Mouse (Mus musculus): ENCODE results near the gene Krt76. TPM values are rescaled to one million over a fixed set of nuclear protein-coding genes. Genes with fewer than 3 reads are reported as not detected.

Krt76 gene
- polyA plus RNA-seq, 1 experiment = not detected

GRCm38 (mm10) chr15:101845971-101846403, 46.7 kb downstream of the Krt76 start:
- no peaks in the 10 kb centered on the region for H3K9me3 ChIP-seq
- peak overlapping the region; percentile 81 for H3K4me3 ChIP-seq (replicated peaks)
- peaks cover 12% of the 10 kb centered on the region for H3K4me1 ChIP-seq
- H3K36me3 ChIP-seq (replicated peaks; ENCODE audit: low read length) = no peaks in the 10 kb centered on the region
- TF ChIP-seq GATA1 (IDR thresholded peaks at IDR 0.05; ENCODE audit: borderline replicate concordance, low read length) (no peak), FLI1 (IDR thresholded peaks at IDR 0.05; ENCODE audit: low read length) (no peak)
- H3K27me3 ChIP-seq (replicated peaks) = peaks cover 76% of the 10 kb centered on the region

GRCm38 (mm10) chr15:101843192-101843591, 49.5 kb downstream of the Krt76 start:
- H3K4me1 ChIP-seq = peaks cover 12% of the 10 kb centered on the region
- TF ChIP-seq FLI1 (IDR thresholded peaks at IDR 0.05; ENCODE audit: low read length) (no peak), GATA1 (IDR thresholded peaks at IDR 0.05; ENCODE audit: borderline replicate concordance, low read length) (no peak)
- no peak overlapping the region for H3K4me3 ChIP-seq (replicated peaks)
- H3K27me3 ChIP-seq (replicated peaks) = peaks cover 78% of the 10 kb centered on the region
- H3K9me3 ChIP-seq = no peaks in the 10 kb centered on the region
- no peaks in the 10 kb centered on the region for H3K36me3 ChIP-seq (replicated peaks; ENCODE audit: low read length)

- peaks cover 53% of the 10 kb centered on the region for H3K27me3 ChIP-seq (replicated peaks)
- TF ChIP-seq GATA1 (IDR thresholded peaks at IDR 0.05; ENCODE audit: borderline replicate concordance, low read length) (no peak), FLI1 (IDR thresholded peaks at IDR 0.05; ENCODE audit: low read length) (no peak)
Observed at GRCm38 (mm10) chr15:101834784-101835328, 57.9 kb downstream of the Krt76 start.

More at GRCm38 (mm10) chr15:101834784-101835328, 57.9 kb downstream of the Krt76 start:
- H3K4me1 ChIP-seq = peaks cover 4% of the 10 kb centered on the region; the same call in 1 of the 2 replicates
- H3K9me3 ChIP-seq = no peaks in the 10 kb centered on the region
- H3K4me3 ChIP-seq (replicated peaks) = no peak overlapping the region
- no peaks in the 10 kb centered on the region for H3K36me3 ChIP-seq (replicated peaks; ENCODE audit: low read length)

Other genes with a start within 250 kb of the Krt76 start
- not detected in 2 replicates for gene Gm5478, start 245.5 kb downstream of the Krt76 start, polyA plus RNA-seq (2012; ENCODE audit: insufficient read depth, low replicate concordance)
- not detected in 2 replicates for gene Krt6b, start 212.6 kb downstream of the Krt76 start, polyA plus RNA-seq (2012; ENCODE audit: insufficient read depth, low replicate concordance)
- gene Krt6a, start 198.6 kb downstream of the Krt76 start, polyA plus RNA-seq (2012; ENCODE audit: insufficient read depth, low replicate concordance) = 0.03 TPM in 1 of 2 replicates, not detected in the other
- gene Krt5, start 180.0 kb downstream of the Krt76 start, polyA plus RNA-seq (2012; ENCODE audit: insufficient read depth, low replicate concordance) = not detected in 2 replicates
- not detected in 2 replicates for gene Krt71, start 149.8 kb downstream of the Krt76 start, polyA plus RNA-seq (2012; ENCODE audit: insufficient read depth, low replicate concordance)
- gene Krt72, start 106.5 kb downstream of the Krt76 start, polyA plus RNA-seq (2012; ENCODE audit: insufficient read depth, low replicate concordance) = not detected in 2 replicates
- gene Krt73, start 90.6 kb downstream of the Krt76 start, polyA plus RNA-seq (2012; ENCODE audit: insufficient read depth, low replicate concordance) = not detected in 2 replicates
- gene Krt2, start 74.8 kb downstream of the Krt76 start, polyA plus RNA-seq (2012; ENCODE audit: insufficient read depth, low replicate concordance) = not detected in 2 replicates
- gene Krt1, start 42.1 kb downstream of the Krt76 start, polyA plus RNA-seq (2012; ENCODE audit: insufficient read depth, low replicate concordance) = not detected in 2 replicates
- not detected in 2 replicates for gene Krt77, start 23.2 kb downstream of the Krt76 start, polyA plus RNA-seq (2012; ENCODE audit: insufficient read depth, low replicate concordance)
- not detected in 2 replicates for gene Krt4, start 31.8 kb upstream of the Krt76 start, polyA plus RNA-seq (2012; ENCODE audit: insufficient read depth, low replicate concordance)
- not detected in 2 replicates for gene Krt79, start 47.4 kb upstream of the Krt76 start, polyA plus RNA-seq (2012; ENCODE audit: insufficient read depth, low replicate concordance)
- gene Krt78, start 61.4 kb upstream of the Krt76 start, polyA plus RNA-seq (2012; ENCODE audit: insufficient read depth, low replicate concordance) = not detected in 2 replicates
- not detected in 2 replicates for gene Krt8, start 111.6 kb upstream of the Krt76 start, polyA plus RNA-seq (2012; ENCODE audit: insufficient read depth, low replicate concordance)
- gene Krt18, start 135.3 kb upstream of the Krt76 start, polyA plus RNA-seq (2012; ENCODE audit: insufficient read depth, low replicate concordance) = 0.06 TPM in 1 of 2 replicates, not detected in the other
- gene Eif4b, start 180.9 kb upstream of the Krt76 start, polyA plus RNA-seq (2012; ENCODE audit: insufficient read depth, low replicate concordance) = 18.2 and 102 TPM in 2 replicates
- 0.43 TPM in 1 of 2 replicates, not detected in the other for gene Tns2, start 207.5 kb upstream of the Krt76 start, polyA plus RNA-seq (2012; ENCODE audit: insufficient read depth, low replicate concordance)
- 9.5 and 25.9 TPM in 2 replicates for gene Spryd3, start 243.3 kb upstream of the Krt76 start, polyA plus RNA-seq (2012; ENCODE audit: insufficient read depth, low replicate concordance)

Data from megakaryocyte, embryonic 14.5 days (primary cell).